Mouse (Mus musculus) MEL (cell line): Measurements from ENCODE around the gene Usp45.

ENCODE experiments used
- BHLHE40 ChIP-seq: IDR thresholded peaks from 2 replicates; pipeline ENCODE4 v1.6.1; 2012; ENCODE audit warnings: low read depth, mild to moderate bottlenecking, inconsistent platforms, low read length, improper control_type of control experiment, borderline replicate concordance
- CTCF ChIP-seq, 3 experiments: IDR thresholded peaks in 2 of 3; conservative IDR thresholded peaks in 1 of 3; 2 replicates each; pipeline ENCODE4 v1.5.1; 2011 to 2012; ENCODE audit warnings: low read length in 3 of 3, low read depth in 2 of 3, mild to moderate bottlenecking in 2 of 3, improper control_type of control experiment in 1 of 3, inconsistent platforms in 1 of 3, mixed read lengths in 1 of 3, moderate library complexity in 1 of 3; ENCODE audit not compliant: control insufficient read depth in 1 of 3, insufficient read depth in 1 of 3, poor library complexity in 1 of 3, severe bottlenecking in 1 of 3
- E2F4 ChIP-seq: IDR thresholded peaks from 2 replicates; pipeline ENCODE4 v1.6.1; 2011; ENCODE audit warnings: low read depth, low read length, improper control_type of control experiment, borderline replicate concordance
- EP300 ChIP-seq, 2 experiments: IDR thresholded peaks; 2 replicates each; pipeline ENCODE4 v1.6.1; 2011; ENCODE audit warnings: improper control_type of control experiment in 2 of 2, low read length in 2 of 2, low read depth in 1 of 2, mild to moderate bottlenecking in 1 of 2
- JUND ChIP-seq: IDR thresholded peaks from 2 replicates; pipeline ENCODE4 v1.6.1; 2011; ENCODE audit warnings: low read depth, mild to moderate bottlenecking, improper control_type of control experiment, low read length
- MAFK ChIP-seq: IDR thresholded peaks from 2 replicates; pipeline ENCODE4 v1.6.1; 2011; ENCODE audit warnings: low read depth, mild to moderate bottlenecking, low read length, improper control_type of control experiment, borderline replicate concordance
- POLR2A ChIP-seq, 2 experiments: IDR thresholded peaks; 2 replicates each; pipeline ENCODE4 v1.6.1; 2011 to 2012; ENCODE audit warnings: low read length in 2 of 2, mild to moderate bottlenecking in 2 of 2, control low read depth in 1 of 2, improper control_type of control experiment in 1 of 2, low read depth in 1 of 2, moderate library complexity in 1 of 2; ENCODE audit not compliant: control insufficient read depth in 1 of 2, insufficient read depth in 1 of 2, poor library complexity in 1 of 2
- TAL1 ChIP-seq: IDR thresholded peaks from 2 replicates; pipeline ENCODE4 v1.6.1; 2012; ENCODE audit warnings: mild to moderate bottlenecking, inconsistent platforms, low read length, moderate library complexity, mixed read lengths

- TF ChIP-seq MAFK = no peak
- TF ChIP-seq TAL1 = no peak
- TF ChIP-seq EP300 (IDR thresholded peaks at IDR 0.05; ENCODE audit: low read depth in 1 of 2, low read length in 2 of 2) = peak in 1 of 2 experiments; percentile 22; a peak in 1 of 4 replicates
- no peak for TF ChIP-seq POLR2A (IDR thresholded peaks at IDR 0.05; ENCODE audit: control insufficient read depth in 1 of 2, insufficient read depth in 1 of 2, low read depth in 1 of 2, low read length in 2 of 2, poor library complexity in 1 of 2)
- TF ChIP-seq JUND = no peak
- TF ChIP-seq CTCF (IDR thresholded peaks at IDR 0.05 in 2 of 3, conservative IDR thresholded peaks at IDR 0.05 in 1 of 3; ENCODE audit: control insufficient read depth in 1 of 3, insufficient read depth in 1 of 3, low read depth in 2 of 3, low read length in 3 of 3, poor library complexity in 1 of 3, severe bottlenecking in 1 of 3) = no peak
- no peak for TF ChIP-seq E2F4
- no peak for TF ChIP-seq BHLHE40
These were observed 111.8 kb downstream of the Usp45 start for GRCm38 (mm10) chr4:21878776-21879175.
